Mouse (Mus musculus): ENCODE measurements around the gene Gm45140. TPM values are rescaled to one million over a fixed set of nuclear protein-coding genes. Genes with fewer than 3 reads are reported as not detected.

Gene Gm45140
- polyA plus RNA-seq, 1 experiment from 2014 or later: 3.3 TPM

- no peaks in the 10 kb centered on the region for H3K4me1 ChIP-seq (ENCODE audit: insufficient read depth)
- ATAC-seq (ENCODE audit: insufficient read depth) (no peak), DNase-seq (no peak)
- no peak overlapping the region for H3K27ac ChIP-seq (ENCODE audit: low read depth)
- H3K9me3 ChIP-seq (ENCODE audit: low read depth, low read length): no peaks in the 10 kb centered on the region
- 0 out of 2 replicates have a peak, but pooled peaks cover 11% of the 10 kb centered on the region for H3K36me3 ChIP-seq (ENCODE audit: insufficient read depth)
- no peak overlapping the region for H3K9ac ChIP-seq
- H3K4me3 ChIP-seq (ENCODE audit: low read depth, low read length): no peak overlapping the region
- no peak for TF ChIP-seq CTCF (IDR thresholded peaks at IDR 0.05; ENCODE audit: low read depth)
- H3K4me2 ChIP-seq: no peak overlapping the region
- 77% methylated on average over 1 of the region's 1 CpGs for WGBS
- H3K27me3 ChIP-seq (ENCODE audit: insufficient read depth, low read length): no peaks in the 10 kb centered on the region
Measured at GRCm38 (mm10) chr6:87804036-87804435, 31.6 kb downstream of the Gm45140 start.

GRCm38 (mm10) chr6:87802462-87802861 is 33.1 kb downstream of the Gm45140 start:
- no peaks in the 10 kb centered on the region for H3K9me3 ChIP-seq (ENCODE audit: low read depth, low read length)
- ATAC-seq (ENCODE audit: insufficient read depth) (no peak), DNase-seq (no peak)
- H3K9ac ChIP-seq: no peak overlapping the region
- H3K36me3 ChIP-seq (ENCODE audit: insufficient read depth): 0 out of 2 replicates have a peak, but pooled peaks cover 11% of the 10 kb centered on the region
- H3K4me1 ChIP-seq (ENCODE audit: insufficient read depth): no peaks in the 10 kb centered on the region
- TF ChIP-seq CTCF (IDR thresholded peaks at IDR 0.05; ENCODE audit: low read depth): no peak
- WGBS: 78% methylated on average over 7 of the region's 7 CpGs
- H3K4me3 ChIP-seq (ENCODE audit: low read depth, low read length): no peak overlapping the region
- H3K27me3 ChIP-seq (ENCODE audit: insufficient read depth, low read length): no peaks in the 10 kb centered on the region
- H3K4me2 ChIP-seq: no peak overlapping the region
- no peak overlapping the region for H3K27ac ChIP-seq (ENCODE audit: low read depth)

GRCm38 (mm10) chr6:87799576-87799975 is 36.0 kb downstream of the Gm45140 start:
- Histone ChIP-seq H3K4me1 (ENCODE audit: insufficient read depth) (no peaks in the 10 kb centered on the region), H3K36me3 (ENCODE audit: insufficient read depth) (0 out of 2 replicates have a peak, but pooled peaks cover 5% of the 10 kb centered on the region), H3K9ac (no peak overlapping the region), H3K27ac (ENCODE audit: low read depth) (no peak overlapping the region), H3K4me3 (ENCODE audit: low read depth, low read length) (no peak overlapping the region), H3K4me2 (no peak overlapping the region), H3K27me3 (ENCODE audit: insufficient read depth, low read length) (no peaks in the 10 kb centered on the region), H3K9me3 (ENCODE audit: low read depth, low read length) (no peaks in the 10 kb centered on the region)
- TF ChIP-seq CTCF (IDR thresholded peaks at IDR 0.05; ENCODE audit: low read depth): no peak
- WGBS: 82% methylated on average over 6 of the region's 6 CpGs
- ATAC-seq (ENCODE audit: insufficient read depth): no peak
- no peak for DNase-seq

- H3K27me3 ChIP-seq (ENCODE audit: insufficient read depth, low read length): no peaks in the 10 kb centered on the region
- DNase-seq: no peak
- H3K36me3 ChIP-seq (ENCODE audit: insufficient read depth): peaks cover 17% of the 10 kb centered on the region
- TF ChIP-seq CTCF (IDR thresholded peaks at IDR 0.05; ENCODE audit: low read depth): no peak
- H3K27ac ChIP-seq (ENCODE audit: low read depth): no peak overlapping the region
- no peaks in the 10 kb centered on the region for H3K9me3 ChIP-seq (ENCODE audit: low read depth, low read length)
- WGBS: 37% methylated on average over 2 of the region's 2 CpGs
- no peak overlapping the region for H3K4me2 ChIP-seq
- no peak overlapping the region for H3K4me3 ChIP-seq (ENCODE audit: low read depth, low read length)
- no peak overlapping the region for H3K9ac ChIP-seq
- no peaks in the 10 kb centered on the region for H3K4me1 ChIP-seq (ENCODE audit: insufficient read depth)
- ATAC-seq (ENCODE audit: insufficient read depth): no peak
Measured at GRCm38 (mm10) chr6:87797321-87797720, 38.3 kb downstream of the Gm45140 start.

- ATAC-seq (ENCODE audit: insufficient read depth) (no peak), DNase-seq (no peak)
- Histone ChIP-seq H3K4me1 (ENCODE audit: insufficient read depth) (no peaks in the 10 kb centered on the region), H3K9me3 (ENCODE audit: low read depth, low read length) (no peaks in the 10 kb centered on the region), H3K4me3 (ENCODE audit: low read depth, low read length) (no peak overlapping the region), H3K4me2 (no peak overlapping the region), H3K9ac (no peak overlapping the region), H3K27ac (ENCODE audit: low read depth) (no peak overlapping the region), H3K36me3 (ENCODE audit: insufficient read depth) (peaks cover 24% of the 10 kb centered on the region), H3K27me3 (ENCODE audit: insufficient read depth, low read length) (no peaks in the 10 kb centered on the region)
- 84% methylated on average over 6 of the region's 6 CpGs for WGBS
- no peak for TF ChIP-seq CTCF (IDR thresholded peaks at IDR 0.05; ENCODE audit: low read depth)
Measured at GRCm38 (mm10) chr6:87796251-87796880, 39.2 kb downstream of the Gm45140 start.

- Histone ChIP-seq H3K9me3 (ENCODE audit: low read depth, low read length) (no peaks in the 10 kb centered on the region), H3K4me1 (ENCODE audit: insufficient read depth) (no peaks in the 10 kb centered on the region; the same call in 1 of the 2 replicates), H3K36me3 (ENCODE audit: insufficient read depth) (peaks cover 24% of the 10 kb centered on the region), H3K4me2 (no peak overlapping the region), H3K27me3 (ENCODE audit: insufficient read depth, low read length) (no peaks in the 10 kb centered on the region), H3K4me3 (ENCODE audit: low read depth, low read length) (no peak overlapping the region), H3K27ac (ENCODE audit: low read depth) (no peak overlapping the region), H3K9ac (no peak overlapping the region)
- ATAC-seq (ENCODE audit: insufficient read depth) (no peak), DNase-seq (no peak)
- WGBS: 71% methylated on average over 6 of the region's 6 CpGs
- no peak for TF ChIP-seq CTCF (IDR thresholded peaks at IDR 0.05; ENCODE audit: low read depth)
Measured at GRCm38 (mm10) chr6:87795385-87796150, 40.0 kb downstream of the Gm45140 start.

GRCm38 (mm10) chr6:87793821-87794510 is 41.6 kb downstream of the Gm45140 start:
- Histone ChIP-seq H3K4me3 (ENCODE audit: low read depth, low read length) (no peak overlapping the region), H3K9me3 (ENCODE audit: low read depth, low read length) (no peaks in the 10 kb centered on the region), H3K4me2 (no peak overlapping the region), H3K27me3 (ENCODE audit: insufficient read depth, low read length) (no peaks in the 10 kb centered on the region), H3K36me3 (ENCODE audit: insufficient read depth) (peaks cover 24% of the 10 kb centered on the region), H3K27ac (ENCODE audit: low read depth) (no peak overlapping the region), H3K4me1 (ENCODE audit: insufficient read depth) (peaks cover 7% of the 10 kb centered on the region; the same call in 1 of the 2 replicates), H3K9ac (no peak overlapping the region)
- 89% methylated on average over 10 of the region's 10 CpGs for WGBS
- ATAC-seq (ENCODE audit: insufficient read depth) (no peak), DNase-seq (no peak)
- TF ChIP-seq CTCF (IDR thresholded peaks at IDR 0.05; ENCODE audit: low read depth): no peak

Measured in lung, embryonic 14.5 days (tissue).